Mouse (Mus musculus) frontal cortex, postnatal 14 days (tissue): ENCODE data around the gene Zfp592.

ENCODE experiments used
- DNase-seq, 2 experiments: peaks; one replicate each; pipeline ENCODE4 v3.0.0; 2022; ENCODE audit warnings: low spot score in 2 of 2

Zfp592 gene

GRCm38 (mm10) chr7:80993834-80994662 lies 567 bp downstream of the Zfp592 start:
- peak; percentile 27 to 34 for DNase-seq

- peak in 1 of 2 experiments; percentile 9 for DNase-seq
These were observed 1.2 kb downstream of the Zfp592 start for GRCm38 (mm10) chr7:80994663-80995005.

GRCm38 (mm10) chr7:80995266-80996146 lies 2.0 kb downstream of the Zfp592 start:
- no peak for DNase-seq

- no peak for DNase-seq
These were observed 4.3 kb downstream of the Zfp592 start for GRCm38 (mm10) chr7:80997776-80998175.

GRCm38 (mm10) chr7:80999536-80999935 lies 6.1 kb downstream of the Zfp592 start:
- DNase-seq: no peak

- DNase-seq: no peak
These were observed 8.4 kb downstream of the Zfp592 start for GRCm38 (mm10) chr7:81001844-81002243.

- no peak for DNase-seq
These were observed 11.1 kb downstream of the Zfp592 start for GRCm38 (mm10) chr7:81004556-81005079.

GRCm38 (mm10) chr7:81005969-81006368 lies 12.5 kb downstream of the Zfp592 start:
- DNase-seq: no peak

GRCm38 (mm10) chr7:81008285-81008684 lies 14.8 kb downstream of the Zfp592 start:
- no peak for DNase-seq

- DNase-seq: no peak
These were observed 18.1 kb downstream of the Zfp592 start for GRCm38 (mm10) chr7:81011576-81011975.

GRCm38 (mm10) chr7:81020307-81020706 lies 26.8 kb downstream of the Zfp592 start:
- no peak for DNase-seq

GRCm38 (mm10) chr7:81022731-81023130 lies 29.2 kb downstream of the Zfp592 start:
- DNase-seq: no peak

- DNase-seq: no peak
These were observed 30.6 kb downstream of the Zfp592 start for GRCm38 (mm10) chr7:81024118-81024517.

- no peak for DNase-seq
These were observed 31.2 kb downstream of the Zfp592 start for GRCm38 (mm10) chr7:81024651-81025050.

GRCm38 (mm10) chr7:81025751-81026150 lies 32.3 kb downstream of the Zfp592 start:
- no peak for DNase-seq

- no peak for DNase-seq
These were observed 46.2 kb downstream of the Zfp592 start for GRCm38 (mm10) chr7:81039711-81040110.

GRCm38 (mm10) chr7:81043023-81043620 lies 49.6 kb downstream of the Zfp592 start:
- no peak for DNase-seq

GRCm38 (mm10) chr7:81047847-81048246 lies 54.4 kb downstream of the Zfp592 start:
- DNase-seq: no peak

- no peak for DNase-seq
These were observed 55.0 kb downstream of the Zfp592 start for GRCm38 (mm10) chr7:81048513-81048912.

GRCm38 (mm10) chr7:81049966-81050365 lies 56.5 kb downstream of the Zfp592 start:
- no peak for DNase-seq

GRCm38 (mm10) chr7:81055709-81056370 lies 62.4 kb downstream of the Zfp592 start:
- no peak for DNase-seq

- DNase-seq: no peak
These were observed 64.0 kb downstream of the Zfp592 start, which contains the start of gene Alpk3 for GRCm38 (mm10) chr7:81057471-81057870. Gene Alpk3 (plus strand): TSS chr7:81057600.
